Mouse (Mus musculus) hindbrain, embryonic 16.5 days (tissue): ENCODE measurements around the gene Ttll9. TPM values are rescaled to one million over a fixed set of nuclear protein-coding genes. Genes with fewer than 3 reads are reported as not detected.
A peak's percentile ranks its signal among the peaks of the same experiment; 100 is the strongest.

ENCODE experiments used
- ATAC-seq: fragments of 200-750 bp; cut with Nextera tagmentation; 2 replicates; pipeline ENCODE4 v1.8.0; 2017; ENCODE audit warnings: moderate TSS enrichment, moderate library complexity
- H3K27ac ChIP-seq: fragments of 300-500 bp; sonication (generic); 2 replicates; pipeline ENCODE4 v1.5.1; 2014; ENCODE audit warnings: low read depth, mild to moderate bottlenecking, control low read depth, low read length, moderate library complexity
- H3K27me3 ChIP-seq: fragments of 300-500 bp; sonication (generic); replicated peaks from 2 replicates; pipeline ENCODE4 v1.6.1; 2014; ENCODE audit warnings: low read length; ENCODE audit not compliant: control insufficient read depth, insufficient read depth
- H3K36me3 ChIP-seq: fragments of 300-500 bp; sonication (generic); 2 replicates; pipeline ENCODE4 v1.6.1; 2014; ENCODE audit warnings: mild to moderate bottlenecking, low read length, moderate library complexity, mixed read lengths; ENCODE audit not compliant: control insufficient read depth, insufficient read depth
- H3K4me1 ChIP-seq: fragments of 300-500 bp; sonication (generic); 2 replicates; pipeline ENCODE4 v1.6.1; 2014; ENCODE audit warnings: low read depth, low read length; ENCODE audit not compliant: control insufficient read depth, insufficient read depth
- H3K4me2 ChIP-seq: fragments of 300-500 bp; sonication (generic); 2 replicates; pipeline ENCODE4 v1.6.1; 2014; ENCODE audit warnings: mild to moderate bottlenecking, low read length, control low read depth, moderate library complexity
- H3K4me3 ChIP-seq: fragments of 300-500 bp; sonication (generic); 2 replicates; pipeline ENCODE4 v1.5.1; 2014; ENCODE audit warnings: mild to moderate bottlenecking, low read length, control low read depth, moderate library complexity
- H3K9ac ChIP-seq: fragments of 300-500 bp; sonication (generic); 2 replicates; pipeline ENCODE4 v1.6.1; 2014; ENCODE audit warnings: low read depth, mild to moderate bottlenecking, control low read depth, low read length, moderate library complexity
- H3K9me3 ChIP-seq: fragments of 300-500 bp; sonication (generic); 2 replicates; pipeline ENCODE4 v1.6.1; 2014; ENCODE audit warnings: mild to moderate bottlenecking, low read length, moderate library complexity; ENCODE audit not compliant: control insufficient read depth
- WGBS: fragments of 180-500 bp; shearing (Covaris S2); extraction: QIAGEN DNeasy Blood & Tissue Kit; methylation state at CpG from one replicate; pipeline ENCODE4 v1.1.7; 2014; 5-methylcytosine and 5-hydroxymethylcytosine counted together
- polyA plus RNA-seq: library from polyadenylated mRNA; unstranded; fragments of >200 nt; fragmentation: Nextera tagmentation; extraction: Ambion mirVana; gene quantifications from 2 replicates; pipeline ENCODE4 v1.2.1, GENCODE M21; 2015

Ttll9 gene
- polyA plus RNA-seq, 1 experiment from 2014 or later = 9.2 TPM

- Histone ChIP-seq H3K4me2 (peak overlapping the region; percentile 86), H3K36me3 (no peaks in the 10 kb centered on the region), H3K27me3 (peaks cover under 1% of the 10 kb centered on the region), H3K4me1 (peaks cover 14% of the 10 kb centered on the region), H3K9ac (peak overlapping the region; percentile 95), H3K9me3 (no peaks in the 10 kb centered on the region), H3K4me3 (peak overlapping the region; percentile 85), H3K27ac (no peak overlapping the region)
- WGBS = 36% methylated on average over 11 of the region's 11 CpGs
- no peak for ATAC-seq
Observed at GRCm38 (mm10) chr2:152950358-152951064, 11.8 kb upstream of the Ttll9 start.

GRCm38 (mm10) chr2:152951065-152951849 lies 11.0 kb upstream of the Ttll9 start, which contains the start of gene Dusp15:
Gene Dusp15 (minus strand): TSS chr2:152951698.
- peak within 1 kb of the TSS; percentile 95 for H3K9ac ChIP-seq
- peak within 1 kb of the TSS; percentile 85 for H3K4me3 ChIP-seq
- peaks cover 14% of the 10 kb centered on the region for H3K4me1 ChIP-seq
- H3K9me3 ChIP-seq = no peaks in the 10 kb centered on the region
- ATAC-seq = peak; percentile 81
- WGBS = 2% methylated on average over 6 of the region's 54 CpGs
- peak within 1 kb of the TSS; percentile 84 for H3K27ac ChIP-seq
- no peaks in the 10 kb centered on the region for H3K36me3 ChIP-seq
- no peaks in the 10 kb centered on the region; the same call in 1 of the 2 replicates for H3K27me3 ChIP-seq
- peak within 1 kb of the TSS; percentile 86 for H3K4me2 ChIP-seq

GRCm38 (mm10) chr2:152951850-152952720 lies 10.2 kb upstream of the Ttll9 start:
- Histone ChIP-seq H3K4me1 (peaks cover 14% of the 10 kb centered on the region), H3K27me3 (no peaks in the 10 kb centered on the region; the same call in 1 of the 2 replicates), H3K9ac (peak overlapping the region; percentile 95), H3K4me3 (peak overlapping the region; percentile 85), H3K4me2 (peak overlapping the region; percentile 86), H3K9me3 (no peaks in the 10 kb centered on the region), H3K36me3 (no peaks in the 10 kb centered on the region), H3K27ac (peak overlapping the region; percentile 84)
- ATAC-seq = peak; percentile 27; the same call in 1 of the 2 replicates
- WGBS = 10% methylated on average over 13 of the region's 13 CpGs

GRCm38 (mm10) chr2:152958116-152958515 lies 4.2 kb upstream of the Ttll9 start:
- no peak overlapping the region for H3K9ac ChIP-seq
- no peaks in the 10 kb centered on the region for H3K36me3 ChIP-seq
- 82% methylated on average over 3 of the region's 3 CpGs for WGBS
- H3K4me2 ChIP-seq = no peak overlapping the region
- H3K27me3 ChIP-seq = no peaks in the 10 kb centered on the region; the same call in 1 of the 2 replicates
- ATAC-seq = no peak
- no peaks in the 10 kb centered on the region for H3K9me3 ChIP-seq
- H3K27ac ChIP-seq = no peak overlapping the region
- H3K4me1 ChIP-seq = peaks cover 3% of the 10 kb centered on the region; the same call in 1 of the 2 replicates
- H3K4me3 ChIP-seq = no peak overlapping the region

GRCm38 (mm10) chr2:152965555-152965954 lies 3.3 kb downstream of the Ttll9 start:
- ATAC-seq = no peak
- no peak overlapping the region for H3K4me2 ChIP-seq
- no peaks in the 10 kb centered on the region for H3K9me3 ChIP-seq
- no peak overlapping the region for H3K4me3 ChIP-seq
- H3K9ac ChIP-seq = no peak overlapping the region
- H3K27me3 ChIP-seq = no peaks in the 10 kb centered on the region
- H3K27ac ChIP-seq = no peak overlapping the region
- no peaks in the 10 kb centered on the region for H3K36me3 ChIP-seq
- peaks cover 3% of the 10 kb centered on the region; the same call in 1 of the 2 replicates for H3K4me1 ChIP-seq
- WGBS = 71% methylated on average over 4 of the region's 4 CpGs

GRCm38 (mm10) chr2:152976991-152977390 lies 14.7 kb downstream of the Ttll9 start:
- no peaks in the 10 kb centered on the region for H3K27me3 ChIP-seq
- H3K4me1 ChIP-seq = no peaks in the 10 kb centered on the region
- no peak for ATAC-seq
- no peak overlapping the region for H3K4me2 ChIP-seq
- H3K4me3 ChIP-seq = no peak overlapping the region
- 53% methylated on average over 3 of the region's 3 CpGs for WGBS
- H3K36me3 ChIP-seq = no peaks in the 10 kb centered on the region
- H3K27ac ChIP-seq = no peak overlapping the region
- no peaks in the 10 kb centered on the region for H3K9me3 ChIP-seq
- no peak overlapping the region for H3K9ac ChIP-seq

GRCm38 (mm10) chr2:152985582-152985981 lies 23.3 kb downstream of the Ttll9 start:
- Histone ChIP-seq H3K36me3 (no peaks in the 10 kb centered on the region), H3K27me3 (no peaks in the 10 kb centered on the region), H3K9me3 (no peaks in the 10 kb centered on the region), H3K4me2 (no peak overlapping the region), H3K4me3 (no peak overlapping the region), H3K9ac (no peak overlapping the region), H3K27ac (no peak overlapping the region), H3K4me1 (no peaks in the 10 kb centered on the region)
- 8% methylated on average over 1 of the region's 1 CpGs for WGBS
- peak; percentile 64 for ATAC-seq

GRCm38 (mm10) chr2:152991529-152991928 lies 29.2 kb downstream of the Ttll9 start:
- Histone ChIP-seq H3K27me3 (no peaks in the 10 kb centered on the region), H3K9me3 (no peaks in the 10 kb centered on the region), H3K4me1 (no peaks in the 10 kb centered on the region), H3K4me3 (no peak overlapping the region), H3K4me2 (no peak overlapping the region), H3K9ac (no peak overlapping the region), H3K27ac (no peak overlapping the region), H3K36me3 (no peaks in the 10 kb centered on the region)
- WGBS = 91% methylated on average over 9 of the region's 9 CpGs
- no peak for ATAC-seq
